Mouse (Mus musculus) forebrain, embryonic 14.5 days (tissue): Measurements from ENCODE around the gene Hectd2. TPM values are rescaled to one million over a fixed set of nuclear protein-coding genes. Genes with fewer than 3 reads are reported as not detected.

Source experiments
- ATAC-seq: fragments of 200-750 bp; cut with Nextera tagmentation; 2 replicates; pipeline ENCODE4 v1.8.0; 2017; ENCODE audit warnings: mild to moderate bottlenecking, moderate library complexity
- DNase-seq: peaks from one replicate; pipeline ENCODE4 v3.0.0-alpha.2; 2015; ENCODE audit warnings: low spot score
- H3K27ac ChIP-seq: fragments of 300-500 bp; sonication (generic); 2 replicates; pipeline ENCODE4 v1.5.1; 2014; ENCODE audit warnings: low read depth, mild to moderate bottlenecking, control low read depth, low read length, moderate library complexity
- H3K27me3 ChIP-seq: fragments of 300-500 bp; sonication (generic); replicated peaks from 2 replicates; pipeline ENCODE4 v1.6.1; 2014; ENCODE audit warnings: low read length, control low read depth, mixed read lengths; ENCODE audit not compliant: control insufficient read depth, insufficient read depth
- H3K36me3 ChIP-seq: fragments of 300-500 bp; sonication (generic); 2 replicates; pipeline ENCODE4 v1.6.1; 2014; ENCODE audit warnings: low read length, control low read depth; ENCODE audit not compliant: control insufficient read depth, insufficient read depth
- H3K4me1 ChIP-seq: fragments of 300-500 bp; sonication (generic); 2 replicates; pipeline ENCODE4 v1.6.1; 2014; ENCODE audit warnings: antibody characterized with exemption, low read length, control low read depth; ENCODE audit not compliant: control insufficient read depth, insufficient read depth
- H3K4me2 ChIP-seq: fragments of 300-500 bp; sonication (generic); 2 replicates; pipeline ENCODE4 v1.6.1; 2014; ENCODE audit warnings: mild to moderate bottlenecking, control low read depth, low read length
- H3K4me3 ChIP-seq: fragments of 300-500 bp; sonication (generic); 2 replicates; pipeline ENCODE4 v1.5.1; 2014; ENCODE audit warnings: low read depth, low read length, control low read depth
- H3K9ac ChIP-seq: fragments of 300-500 bp; sonication (generic); 2 replicates; pipeline ENCODE4 v1.6.1; 2014; ENCODE audit warnings: mild to moderate bottlenecking, low read length, control low read depth, moderate library complexity
- H3K9me3 ChIP-seq: fragments of 300-500 bp; sonication (generic); replicated peaks from 2 replicates; pipeline ENCODE4 v1.6.1; 2016; ENCODE audit warnings: low read length, control low read depth, mixed read lengths; ENCODE audit not compliant: control insufficient read depth
- WGBS: fragments of 180-500 bp; shearing (Covaris S2); extraction: QIAGEN DNeasy Blood & Tissue Kit; methylation state at CpG from one replicate; pipeline ENCODE4 v1.1.7; 2014; 5-methylcytosine and 5-hydroxymethylcytosine counted together
- polyA plus RNA-seq: library from polyadenylated mRNA; unstranded; fragments of >200 nt; fragmentation: Nextera tagmentation; extraction: Ambion mirVana; gene quantifications from 2 replicates; pipeline ENCODE4 v1.2.1, GENCODE M21; 2014

Gene Hectd2
- polyA plus RNA-seq = 14.4 and 14.5 TPM in 2 replicates

GRCm38 (mm10) chr19:36554046-36554784 lies at the start of gene Hectd2:
TSS of gene Hectd2 (plus strand) at chr19:36554639.
- no peaks in the 10 kb centered on the region for H3K36me3 ChIP-seq
- H3K9ac ChIP-seq = peak within 1 kb of the TSS; percentile 90
- no peaks in the 10 kb centered on the region for H3K9me3 ChIP-seq
- H3K4me3 ChIP-seq = peak within 1 kb of the TSS; percentile 79
- under 1% methylated on average over 49 of the region's 92 CpGs for WGBS
- peak; percentile 80 for ATAC-seq
- DNase-seq = peak; percentile 74
- H3K27ac ChIP-seq = peak within 1 kb of the TSS; percentile 85
- H3K27me3 ChIP-seq = no peaks in the 10 kb centered on the region
- peak within 1 kb of the TSS; percentile 90 for H3K4me2 ChIP-seq
- H3K4me1 ChIP-seq = no peaks in the 10 kb centered on the region; the same call in 1 of the 2 replicates

- no peaks in the 10 kb centered on the region for H3K9me3 ChIP-seq
- 96% methylated on average over 2 of the region's 2 CpGs for WGBS
- no peaks in the 10 kb centered on the region for H3K4me1 ChIP-seq
- no peaks in the 10 kb centered on the region for H3K36me3 ChIP-seq
- H3K4me2 ChIP-seq = no peak overlapping the region
- DNase-seq (no peak), ATAC-seq (no peak)
- no peaks in the 10 kb centered on the region for H3K27me3 ChIP-seq
- H3K27ac ChIP-seq = no peak overlapping the region
- H3K4me3 ChIP-seq = no peak overlapping the region
- no peak overlapping the region for H3K9ac ChIP-seq
Observed at GRCm38 (mm10) chr19:36504716-36505115, 49.7 kb upstream of the Hectd2 start.

- Histone ChIP-seq H3K9ac (no peak overlapping the region), H3K4me3 (no peak overlapping the region), H3K27ac (no peak overlapping the region), H3K36me3 (no peaks in the 10 kb centered on the region), H3K27me3 (no peaks in the 10 kb centered on the region), H3K4me1 (no peaks in the 10 kb centered on the region), H3K9me3 (no peaks in the 10 kb centered on the region), H3K4me2 (no peak overlapping the region)
- ATAC-seq (no peak), DNase-seq (no peak)
- 88% methylated on average over 1 of the region's 1 CpGs for WGBS
Observed at GRCm38 (mm10) chr19:36511305-36511704, 43.1 kb upstream of the Hectd2 start.

- Histone ChIP-seq H3K27ac (no peak overlapping the region), H3K36me3 (no peaks in the 10 kb centered on the region), H3K4me2 (no peak overlapping the region), H3K4me3 (no peak overlapping the region), H3K27me3 (no peaks in the 10 kb centered on the region), H3K9me3 (no peaks in the 10 kb centered on the region), H3K9ac (no peak overlapping the region), H3K4me1 (peaks cover 4% of the 10 kb centered on the region; the same call in 1 of the 2 replicates)
- WGBS = 45% methylated on average over 2 of the region's 2 CpGs
- DNase-seq (no peak), ATAC-seq (no peak)
Observed at GRCm38 (mm10) chr19:36518461-36518860, 36.0 kb upstream of the Hectd2 start.

- Histone ChIP-seq H3K36me3 (no peaks in the 10 kb centered on the region), H3K4me1 (peaks cover 4% of the 10 kb centered on the region; the same call in 1 of the 2 replicates), H3K27ac (no peak overlapping the region), H3K4me3 (no peak overlapping the region), H3K27me3 (no peaks in the 10 kb centered on the region), H3K4me2 (no peak overlapping the region), H3K9ac (no peak overlapping the region), H3K9me3 (no peaks in the 10 kb centered on the region)
- no peak for DNase-seq
- 89% methylated on average over 2 of the region's 2 CpGs for WGBS
- ATAC-seq = no peak
Observed at GRCm38 (mm10) chr19:36521568-36521967, 32.9 kb upstream of the Hectd2 start.

GRCm38 (mm10) chr19:36522558-36523195 lies 31.8 kb upstream of the Hectd2 start:
- Histone ChIP-seq H3K9me3 (no peaks in the 10 kb centered on the region), H3K9ac (no peak overlapping the region), H3K36me3 (no peaks in the 10 kb centered on the region), H3K27me3 (no peaks in the 10 kb centered on the region), H3K4me2 (no peak overlapping the region), H3K27ac (no peak overlapping the region), H3K4me3 (no peak overlapping the region), H3K4me1 (peaks cover 4% of the 10 kb centered on the region; the same call in 1 of the 2 replicates)
- no peak for DNase-seq
- no peak for ATAC-seq
- 87% methylated on average over 3 of the region's 3 CpGs for WGBS

- Histone ChIP-seq H3K9me3 (no peaks in the 10 kb centered on the region), H3K4me2 (no peak overlapping the region), H3K36me3 (no peaks in the 10 kb centered on the region), H3K27ac (no peak overlapping the region), H3K27me3 (no peaks in the 10 kb centered on the region), H3K4me3 (no peak overlapping the region), H3K4me1 (no peaks in the 10 kb centered on the region), H3K9ac (no peak overlapping the region)
- no peak for ATAC-seq
- DNase-seq = no peak
Observed at GRCm38 (mm10) chr19:36525071-36525470, 29.4 kb upstream of the Hectd2 start.

- Histone ChIP-seq H3K9ac (no peak overlapping the region), H3K27me3 (no peaks in the 10 kb centered on the region), H3K36me3 (no peaks in the 10 kb centered on the region), H3K4me3 (no peak overlapping the region), H3K9me3 (no peaks in the 10 kb centered on the region), H3K27ac (peak overlapping the region; percentile 92; the same call in 1 of the 2 replicates), H3K4me2 (no peak overlapping the region), H3K4me1 (peaks cover 23% of the 10 kb centered on the region)
- 55% methylated on average over 5 of the region's 5 CpGs for WGBS
- ATAC-seq (no peak), DNase-seq (no peak)
Observed at GRCm38 (mm10) chr19:36533082-36533481, 21.4 kb upstream of the Hectd2 start.
